Mouse (Mus musculus): Measurements from ENCODE around the gene AI987944.

Gene AI987944

DNA sequence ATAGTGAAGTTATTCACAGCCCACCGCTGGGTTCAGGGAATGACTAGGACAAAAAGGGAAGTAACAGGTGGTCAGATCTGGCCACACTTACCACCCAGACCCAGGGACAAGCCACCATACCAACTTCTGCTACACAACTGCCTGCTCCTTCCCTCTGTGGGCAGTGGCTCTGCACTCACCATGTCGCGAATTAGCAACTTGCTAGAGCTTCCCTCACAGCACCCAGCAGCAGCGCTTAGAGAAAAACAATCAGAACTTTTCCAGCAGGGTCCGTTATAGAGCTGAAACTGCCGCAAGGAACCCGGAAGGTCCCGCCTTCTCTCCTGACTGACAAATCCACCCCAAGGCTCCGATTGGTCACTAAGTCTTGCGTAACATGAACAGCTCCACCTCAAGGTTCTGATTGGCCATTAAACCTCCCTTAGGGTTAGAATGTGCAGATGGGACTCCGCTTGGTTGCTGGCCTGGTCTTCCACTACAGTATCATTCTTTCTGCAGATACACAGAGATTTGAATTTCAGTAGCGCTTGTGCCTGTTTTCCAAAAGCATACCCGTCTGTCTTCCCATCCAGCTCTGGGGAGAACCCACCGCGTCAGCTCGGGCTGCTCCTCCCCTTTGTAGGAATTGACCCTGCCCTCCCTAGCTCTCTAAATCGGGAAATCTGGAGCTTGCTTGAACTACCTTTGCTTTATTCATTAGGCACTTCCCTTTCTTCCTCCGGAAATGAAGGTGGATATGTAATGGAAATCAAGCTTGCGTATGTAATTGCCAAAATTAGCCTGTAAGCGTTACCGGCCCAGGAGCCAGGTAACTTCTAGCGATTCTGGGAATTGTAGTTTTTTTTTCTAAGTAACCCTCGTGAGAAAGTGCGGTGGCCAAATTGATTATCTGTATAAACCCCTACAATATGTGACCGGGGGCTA lies at the start of gene AI987944:
Gene AI987944 (minus strand): TSS at position 332 of the 924 bp plus-strand sequence.
- peak; percentile 62 for DNase-seq (ENCODE audit: low spot score)

- DNase-seq (ENCODE audit: low spot score), result no peak
Observed at GRCm38 (mm10) chr7:41394130-41394529, 951 bp upstream of the AI987944 start.
